Mouse (Mus musculus): ENCODE results near the gene Ccdc3.

The Ccdc3 gene

DNA sequence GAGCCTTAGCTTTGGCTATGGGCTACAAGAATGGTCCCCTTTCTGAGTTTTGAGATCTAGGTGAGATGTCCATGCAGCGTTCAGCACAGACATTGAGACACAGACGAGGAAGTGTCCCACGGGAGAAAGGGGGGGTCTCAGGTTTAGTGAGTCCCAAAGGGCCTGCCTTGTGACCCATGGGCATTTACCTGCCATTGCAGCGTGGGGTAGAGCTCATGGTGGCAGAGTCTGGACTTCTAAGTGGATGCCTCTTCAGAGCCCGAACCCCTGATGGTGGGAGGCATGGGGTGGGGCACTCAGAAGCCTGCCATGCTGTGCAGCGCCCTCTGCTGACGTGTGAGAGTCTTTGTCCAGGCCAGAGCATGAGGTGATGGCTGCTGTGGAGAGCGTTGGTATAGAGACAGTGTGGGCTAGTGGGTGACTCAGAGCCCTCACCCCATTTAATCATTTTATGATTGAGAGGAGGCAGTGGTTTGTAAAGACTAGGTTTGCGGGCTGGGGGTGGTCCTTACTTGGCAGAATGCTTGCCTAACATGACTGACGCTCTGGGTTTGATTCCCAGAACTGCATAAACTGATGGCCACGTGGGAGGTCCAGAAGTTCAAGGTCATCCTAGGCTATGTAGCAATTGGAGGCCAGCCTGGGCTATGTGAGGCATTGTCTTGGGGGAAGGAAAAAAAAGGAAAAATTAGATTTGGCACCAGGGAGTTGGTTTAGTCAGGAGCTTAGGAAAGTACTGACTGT is 23.6 kb downstream of the Ccdc3 start:
- no peak for DNase-seq (ENCODE audit: low read depth, low spot score)

DNA sequence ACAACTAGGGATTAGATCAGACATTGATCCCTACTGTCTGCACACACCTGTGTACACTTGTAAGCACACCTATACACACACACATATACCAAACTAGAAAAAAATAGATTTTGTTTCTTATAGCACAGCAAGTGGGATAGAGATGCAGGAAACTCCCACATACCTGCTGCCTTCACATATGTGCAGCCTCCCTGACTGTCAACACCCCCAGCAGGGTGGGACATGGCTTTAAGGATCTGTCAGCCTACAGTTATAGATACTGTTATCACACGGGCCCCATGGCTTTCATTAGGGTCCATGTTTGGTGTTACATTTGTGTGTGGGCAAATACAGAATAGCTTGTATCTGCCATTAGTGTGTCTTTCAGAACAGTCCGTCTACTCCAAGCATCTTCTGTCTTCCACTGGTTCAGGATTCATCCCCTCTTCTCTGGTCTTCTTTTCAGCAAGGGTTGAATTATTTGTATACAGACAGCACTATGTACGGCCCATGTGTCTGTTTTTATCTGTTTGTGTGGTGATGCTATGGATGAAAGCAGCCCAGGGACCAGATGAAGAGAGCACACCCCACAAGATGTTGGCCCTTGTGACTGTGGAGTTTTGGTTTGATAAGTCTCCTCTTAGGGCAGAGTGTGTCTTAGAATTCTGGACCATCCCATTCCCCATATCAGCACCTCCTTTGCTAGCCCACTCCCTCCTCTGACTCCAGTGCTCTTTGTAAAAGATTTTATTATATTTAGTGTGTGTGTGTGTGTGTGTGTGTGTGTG is 24.5 kb downstream of the Ccdc3 start:
- peak; percentile 65 for DNase-seq (ENCODE audit: low read depth, low spot score)

GRCm38 (mm10) chr2:5162756-5163155 is 25.2 kb downstream of the Ccdc3 start:
- DNase-seq (ENCODE audit: low read depth, low spot score) = no peak

DNA sequence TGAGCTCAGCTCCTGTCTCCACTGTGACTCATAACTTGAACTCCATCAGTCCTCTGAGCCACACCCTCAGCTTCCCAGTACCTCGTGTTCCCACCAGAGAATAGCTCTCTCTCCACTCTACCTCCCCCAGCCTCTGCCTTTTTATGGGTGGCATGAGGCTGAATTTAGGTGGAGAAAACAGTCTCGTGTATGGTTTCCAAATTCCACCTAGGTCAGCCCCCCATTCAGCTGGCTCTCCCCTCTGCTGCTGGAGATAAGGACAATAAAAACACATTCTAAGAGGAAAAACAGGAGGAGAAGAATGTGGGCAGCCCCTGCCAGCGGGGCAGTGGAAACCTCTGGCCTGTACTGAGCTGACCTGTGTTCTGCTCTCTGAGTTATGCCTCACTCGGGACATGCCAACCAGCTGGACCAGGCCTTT is 28.4 kb downstream of the Ccdc3 start:
- DNase-seq (ENCODE audit: low read depth, low spot score) = no peak

DNA sequence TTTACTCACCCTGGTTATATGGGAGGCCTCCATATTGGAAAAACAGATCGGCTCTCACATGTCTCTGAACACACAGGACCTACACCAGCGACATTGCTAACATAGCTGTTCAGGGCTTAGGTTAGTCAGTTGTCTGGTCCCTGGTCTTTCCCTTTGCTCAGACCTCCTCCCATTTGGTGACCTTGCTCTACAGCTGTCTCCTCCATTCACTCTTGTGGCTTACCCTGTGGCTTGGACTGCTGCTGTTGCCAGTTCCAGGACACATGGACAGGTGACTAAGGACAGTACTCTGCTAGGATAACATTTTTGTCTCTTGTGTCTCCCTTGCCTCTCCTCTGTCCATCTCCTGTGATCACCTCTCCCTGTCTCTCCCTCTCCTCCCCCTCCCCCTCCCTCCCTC is 29.2 kb downstream of the Ccdc3 start:
- DNase-seq (ENCODE audit: low read depth, low spot score) = no peak

DNA sequence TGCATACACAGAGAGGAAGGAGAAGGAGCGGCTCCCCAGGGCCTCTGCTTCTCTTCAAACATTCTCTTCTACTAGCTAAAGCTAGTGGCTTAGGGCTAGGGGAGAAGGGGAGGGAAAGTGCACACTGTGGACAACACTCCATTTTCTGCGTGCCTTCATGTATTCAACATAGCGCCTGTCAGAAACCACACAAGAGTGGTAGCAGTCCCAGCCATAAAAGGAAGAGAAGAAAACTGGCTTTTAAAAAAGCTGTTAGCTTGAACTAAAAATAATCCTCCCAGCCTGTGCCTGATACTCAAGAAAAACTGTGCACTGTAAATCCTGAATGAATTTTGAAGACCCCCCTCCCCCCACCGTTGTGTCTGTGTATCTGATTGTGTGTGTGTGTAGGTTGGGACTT is 33.2 kb downstream of the Ccdc3 start:
- DNase-seq (ENCODE audit: low read depth, low spot score) = no peak

- no peak for DNase-seq (ENCODE audit: low read depth, low spot score)
Measured at GRCm38 (mm10) chr2:5171301-5172000, 33.9 kb downstream of the Ccdc3 start.

DNA sequence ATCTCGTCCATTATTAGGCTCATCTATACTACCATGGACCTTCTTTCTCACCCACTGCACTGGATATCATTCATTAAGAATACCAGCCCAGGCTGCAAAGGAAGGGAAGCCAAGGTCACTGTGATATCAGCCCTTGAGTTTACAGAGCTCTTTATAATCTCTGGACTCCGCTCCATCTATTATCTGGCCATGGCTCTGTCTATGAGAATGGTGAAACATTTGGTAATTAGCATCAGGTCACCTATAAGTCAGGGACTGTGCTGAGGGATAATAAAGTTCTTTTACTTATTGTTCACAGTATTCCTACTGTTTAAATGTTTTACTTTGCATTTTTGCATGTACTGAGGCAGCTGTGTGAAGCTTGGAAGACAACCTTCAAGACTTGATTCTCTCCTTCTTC is 35.2 kb downstream of the Ccdc3 start:
- DNase-seq (ENCODE audit: low read depth, low spot score) = no peak

DNA sequence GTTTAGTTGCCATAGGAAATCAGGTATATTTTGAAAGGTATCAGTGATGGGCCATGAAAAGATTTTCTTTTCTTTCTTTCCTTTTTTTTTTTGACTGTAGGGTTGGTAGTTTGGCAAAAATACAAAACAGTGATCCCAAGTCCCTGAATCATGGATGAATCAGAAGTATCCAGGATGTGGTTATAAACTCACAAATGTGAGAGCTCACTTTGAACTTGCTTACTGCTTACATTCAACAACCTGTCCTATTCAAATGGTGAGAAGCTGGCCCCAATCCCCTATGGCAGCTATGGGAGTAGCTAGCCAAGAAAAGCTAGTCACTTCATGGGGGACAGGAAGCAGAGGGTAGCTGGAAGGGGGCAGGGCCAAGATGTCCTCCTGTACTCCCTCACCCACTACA is 37.1 kb downstream of the Ccdc3 start:
- DNase-seq (ENCODE audit: low read depth, low spot score) = no peak

GRCm38 (mm10) chr2:5181462-5182443 is 44.2 kb downstream of the Ccdc3 start:
- DNase-seq (ENCODE audit: low read depth, low spot score) = no peak

- no peak for DNase-seq (ENCODE audit: low read depth, low spot score)
Measured at GRCm38 (mm10) chr2:5184166-5184565, 46.6 kb downstream of the Ccdc3 start.

DNA sequence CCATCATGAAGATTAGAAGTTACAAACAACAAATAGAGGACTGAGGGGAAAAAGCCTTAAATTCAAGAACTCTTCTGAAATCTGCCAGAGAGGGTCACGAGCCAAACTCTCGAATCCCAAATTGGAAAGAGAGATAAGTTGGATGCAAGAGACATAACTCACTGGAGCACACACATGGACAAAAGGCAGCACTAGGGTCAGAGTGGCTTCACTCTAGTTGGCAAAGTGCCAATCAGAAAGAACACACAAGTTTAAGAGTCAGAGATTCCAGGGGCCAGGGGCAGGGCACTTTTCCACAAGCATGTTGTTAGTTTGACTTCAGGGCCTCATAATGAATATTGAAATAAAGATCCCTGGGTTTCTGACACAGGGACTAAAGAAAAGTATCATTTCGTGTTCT is 48.1 kb downstream of the Ccdc3 start:
- no peak for DNase-seq (ENCODE audit: low read depth, low spot score)

DNA sequence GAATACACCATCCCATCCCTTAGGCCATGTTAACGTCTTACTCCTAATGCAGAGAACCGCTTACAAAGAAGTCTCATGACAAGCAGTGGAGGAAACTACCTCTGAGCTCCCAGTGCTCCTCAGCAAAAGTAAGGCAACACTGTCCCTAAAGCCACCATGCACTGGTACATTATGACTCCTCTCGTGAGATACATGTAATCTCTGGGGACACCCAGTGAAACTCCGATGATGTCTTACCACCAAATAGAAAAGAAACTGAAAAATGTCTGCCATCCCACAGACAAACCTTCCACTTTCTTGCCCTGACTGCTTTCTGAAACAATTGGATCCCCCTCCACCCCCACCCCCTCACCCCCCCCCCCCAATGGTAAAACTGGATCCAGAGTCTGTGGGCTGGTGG is 54.6 kb downstream of the Ccdc3 start:
- DNase-seq (ENCODE audit: low read depth, low spot score) = no peak

GRCm38 (mm10) chr2:5193071-5193470 is 55.5 kb downstream of the Ccdc3 start:
- DNase-seq (ENCODE audit: low read depth, low spot score) = no peak

- DNase-seq (ENCODE audit: low read depth, low spot score) = no peak
Measured at GRCm38 (mm10) chr2:5194701-5195215, 57.2 kb downstream of the Ccdc3 start.

- no peak for DNase-seq (ENCODE audit: low read depth, low spot score)
Measured at GRCm38 (mm10) chr2:5197486-5197885, 59.9 kb downstream of the Ccdc3 start.

GRCm38 (mm10) chr2:5199289-5199688 is 61.7 kb downstream of the Ccdc3 start:
- DNase-seq (ENCODE audit: low read depth, low spot score) = no peak

DNA sequence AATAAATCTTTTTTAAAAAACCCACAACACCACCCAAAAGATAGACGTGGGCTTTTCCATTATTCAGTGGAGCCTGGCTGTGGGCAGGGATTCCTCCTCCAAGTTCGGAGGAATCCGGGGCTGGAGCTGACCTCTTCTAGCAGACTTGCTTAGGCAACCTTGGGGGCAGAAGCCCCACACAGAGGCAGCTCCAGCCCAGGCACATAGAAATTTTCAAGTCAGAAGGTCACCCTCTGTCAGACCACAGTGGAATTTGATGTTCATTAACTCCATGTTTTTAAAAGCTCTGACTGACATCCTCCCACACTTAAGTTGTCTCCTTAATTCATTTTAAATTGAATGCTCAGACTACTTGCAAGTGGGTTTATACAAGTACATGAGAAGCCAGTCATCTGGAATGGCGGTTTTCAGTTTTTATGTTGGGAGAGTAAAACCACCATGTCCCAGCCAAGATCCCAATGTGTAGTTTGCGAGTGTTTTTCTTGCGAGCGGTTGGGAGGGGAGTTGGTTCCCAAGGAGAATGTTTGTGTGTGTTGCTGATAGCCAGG is 63.3 kb downstream of the Ccdc3 start:
- no peak for DNase-seq (ENCODE audit: low read depth, low spot score)

DNA sequence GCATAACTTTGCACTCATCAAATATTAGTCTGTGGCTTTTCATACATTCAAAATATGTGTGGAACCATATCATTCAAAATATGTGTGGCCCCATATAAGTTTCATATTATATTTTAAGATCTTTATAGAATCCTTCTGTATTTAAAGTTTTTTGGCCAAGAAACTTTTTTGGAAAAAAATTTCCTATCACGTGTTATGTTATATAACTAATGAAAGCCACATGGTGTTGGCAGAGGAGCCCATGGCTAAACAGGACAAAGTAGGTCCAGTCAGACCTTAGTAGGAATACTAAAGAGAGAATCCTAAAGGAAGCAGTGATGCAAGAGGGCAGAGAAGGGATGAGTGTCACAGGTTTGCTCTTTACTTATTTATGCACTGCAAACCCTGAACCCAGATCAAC is 65.6 kb downstream of the Ccdc3 start:
- DNase-seq (ENCODE audit: low read depth, low spot score) = no peak

DNA sequence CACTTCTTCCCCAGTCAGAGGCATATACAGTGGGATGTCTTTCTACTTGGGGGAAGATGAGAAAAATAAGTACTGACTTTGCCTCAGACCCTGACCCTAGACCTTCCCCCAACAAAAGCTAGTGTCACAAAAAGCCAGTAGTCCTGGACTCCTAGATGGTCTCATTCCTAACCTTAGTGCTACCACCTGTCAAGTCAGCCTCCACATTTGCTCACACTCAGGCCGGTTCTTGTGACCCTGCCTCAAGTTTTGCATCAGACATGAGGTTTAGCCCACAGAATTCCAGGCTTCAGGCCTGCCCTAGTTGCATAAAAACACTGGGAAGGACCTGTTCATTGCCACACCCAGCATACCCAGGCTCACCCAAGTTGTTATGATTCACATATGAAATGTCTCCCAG is 67.4 kb downstream of the Ccdc3 start:
- no peak for DNase-seq (ENCODE audit: low read depth, low spot score)

- DNase-seq (ENCODE audit: low read depth, low spot score) = no peak
Measured at GRCm38 (mm10) chr2:5206651-5207050, 69.1 kb downstream of the Ccdc3 start.
